Mouse (Mus musculus): ENCODE results near the gene Srpk3. TPM values are rescaled to one million over a fixed set of nuclear protein-coding genes. Genes with fewer than 3 reads are reported as not detected.
A peak's percentile ranks its signal among the peaks of the same experiment; 100 is the strongest.

The Srpk3 gene
- polyA plus RNA-seq, 1 experiment from 2014 or later, result 22.9 TPM

DNA sequence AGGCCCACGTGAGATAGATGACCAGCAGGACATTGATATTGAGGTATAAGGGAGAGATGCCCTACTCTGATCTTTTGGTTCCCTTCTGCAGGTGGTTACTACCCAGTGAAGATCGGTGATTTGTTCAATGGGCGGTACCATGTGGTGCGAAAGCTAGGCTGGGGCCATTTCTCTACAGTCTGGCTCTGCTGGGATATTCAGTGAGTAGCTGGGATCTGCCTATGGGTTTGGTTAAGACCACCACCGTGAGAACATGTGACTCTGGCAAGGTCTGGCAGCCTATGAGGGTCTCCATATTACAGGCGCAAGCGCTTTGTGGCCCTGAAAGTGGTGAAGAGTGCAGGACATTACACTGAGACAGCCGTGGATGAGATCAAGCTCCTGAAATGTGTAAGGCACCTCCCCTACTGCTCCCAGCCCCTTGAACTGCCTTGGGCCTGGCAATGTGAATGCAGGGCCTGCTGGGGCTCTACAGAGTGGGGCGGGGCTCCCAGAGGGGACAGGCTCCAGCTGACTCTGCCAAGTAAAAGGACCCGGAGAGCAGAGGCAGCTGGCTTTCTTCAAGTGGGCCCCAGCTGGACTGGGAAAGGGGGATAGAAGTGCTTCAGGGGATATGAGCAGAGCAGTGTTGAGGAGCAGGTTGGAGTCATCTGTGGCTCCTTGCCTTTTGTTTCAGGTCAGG, 738 bp downstream of the Srpk3 start:
- peak; percentile 40; the same call in 1 of the 2 replicates for ATAC-seq (ENCODE audit: insufficient number of reproducible peaks, low FRiP score, low TSS enrichment, low read depth)
- 0 out of 2 replicates have a peak, but pooled peaks cover 3% of the 10 kb centered on the region for H3K27me3 ChIP-seq
- WGBS, result 75% methylated on average over 10 of the region's 10 CpGs
- H3K36me3 ChIP-seq, result peaks cover 24% of the 10 kb centered on the region
- H3K4me3 ChIP-seq, result no peak overlapping the region
- peaks cover 8% of the 10 kb centered on the region; the same call in 1 of the 2 replicates for H3K4me1 ChIP-seq
- no peak overlapping the region for H3K9ac ChIP-seq
- H3K27ac ChIP-seq, result no peak overlapping the region
- H3K4me2 ChIP-seq, result no peak overlapping the region
- no peaks in the 10 kb centered on the region for H3K9me3 ChIP-seq

DNA sequence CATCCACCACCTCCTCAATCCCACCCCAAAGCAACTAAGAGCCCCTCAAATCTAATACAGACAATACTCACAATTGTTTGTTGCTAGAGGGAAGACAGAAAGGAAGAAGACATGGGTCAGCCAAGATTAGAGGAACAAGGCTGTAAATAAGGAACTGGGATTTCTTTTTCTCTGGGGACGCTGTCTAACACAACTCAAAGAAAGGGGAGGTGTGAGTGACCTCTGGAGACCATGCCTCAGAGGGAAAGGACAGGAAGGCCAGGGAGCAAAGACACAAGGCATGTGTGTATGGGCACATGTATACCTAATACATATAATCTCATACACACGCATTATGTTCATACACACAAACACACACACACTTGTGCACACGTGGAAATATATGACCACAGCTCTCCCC, 8.0 kb downstream of the Srpk3 start:
- WGBS, result 94% methylated on average over 3 of the region's 3 CpGs
- no peak overlapping the region for H3K27ac ChIP-seq
- H3K36me3 ChIP-seq, result peaks cover 28% of the 10 kb centered on the region
- no peak for ATAC-seq (ENCODE audit: insufficient number of reproducible peaks, low FRiP score, low TSS enrichment, low read depth)
- peaks cover 3% of the 10 kb centered on the region; the same call in 1 of the 2 replicates for H3K27me3 ChIP-seq
- 0 out of 2 replicates have a peak, but pooled peaks cover 3% of the 10 kb centered on the region for H3K4me1 ChIP-seq
- H3K9me3 ChIP-seq, result no peaks in the 10 kb centered on the region
- H3K9ac ChIP-seq, result no peak overlapping the region
- no peak overlapping the region for H3K4me3 ChIP-seq
- H3K4me2 ChIP-seq, result no peak overlapping the region

GRCm38 (mm10) chrX:73785666-73786065, 11.5 kb downstream of the Srpk3 start:
- H3K4me1 ChIP-seq, result peaks cover 7% of the 10 kb centered on the region; the same call in 1 of the 2 replicates
- H3K4me3 ChIP-seq, result peak overlapping the region; percentile 64
- H3K9me3 ChIP-seq, result no peaks in the 10 kb centered on the region
- peak overlapping the region; percentile 94 for H3K27ac ChIP-seq
- H3K9ac ChIP-seq, result peak overlapping the region; percentile 40; the same call in 1 of the 2 replicates
- H3K4me2 ChIP-seq, result peak overlapping the region; percentile 48
- H3K36me3 ChIP-seq, result peaks cover 15% of the 10 kb centered on the region
- H3K27me3 ChIP-seq, result peaks cover 3% of the 10 kb centered on the region; the same call in 1 of the 2 replicates
- no peak for ATAC-seq (ENCODE audit: insufficient number of reproducible peaks, low FRiP score, low TSS enrichment, low read depth)

DNA sequence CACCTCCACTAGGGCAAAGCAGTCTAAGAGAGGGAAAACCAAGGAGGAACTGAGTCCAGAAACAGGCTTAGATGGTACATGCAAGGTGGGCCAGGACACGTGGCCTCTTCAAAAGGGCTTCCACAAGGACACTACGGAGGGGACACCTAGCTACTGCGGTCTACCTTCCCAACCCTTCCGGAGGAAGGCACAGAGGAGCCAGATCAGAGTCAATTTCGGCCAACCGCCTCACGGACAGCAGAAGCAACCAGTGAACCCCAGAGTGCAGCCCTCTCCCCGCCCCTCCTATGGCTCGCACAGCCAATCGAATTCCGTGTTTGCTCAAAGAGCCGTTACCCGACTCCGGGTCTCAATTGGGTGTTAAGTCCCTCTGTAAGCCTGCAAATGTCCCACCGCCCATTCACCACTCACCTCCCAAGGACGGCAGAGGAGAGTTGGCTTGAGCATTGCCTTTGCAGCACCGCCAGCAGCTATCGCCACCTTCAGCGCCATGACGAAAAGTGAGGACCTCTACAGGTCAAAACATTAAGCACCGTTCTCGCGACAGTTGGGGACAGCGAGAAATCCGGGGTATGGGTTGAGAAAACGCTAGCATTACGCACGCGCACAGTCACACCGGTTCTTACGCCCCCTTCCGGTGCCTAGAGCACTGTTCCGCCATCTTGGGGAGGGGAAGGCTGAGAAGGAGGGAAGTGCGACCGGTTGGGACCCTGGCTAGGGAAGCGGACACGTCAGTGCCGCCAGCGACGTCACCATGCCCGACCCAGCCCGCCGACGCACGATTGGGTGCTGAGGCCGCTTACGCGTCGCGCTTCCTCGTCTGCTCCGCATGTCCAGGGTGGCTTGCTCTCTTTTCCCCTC, 12.4 kb downstream of the Srpk3 start, which contains the start of the genes Idh3g and Ssr4:
Gene Idh3g (minus strand): TSS at position 534 of the 861 bp plus-strand sequence.
Gene Ssr4 (plus strand): TSS at position 665 of the 861 bp plus-strand sequence.
- 23% methylated on average over 52 of the region's 52 CpGs for WGBS
- peaks cover 3% of the 10 kb centered on the region; the same call in 1 of the 2 replicates for H3K27me3 ChIP-seq
- peaks cover 7% of the 10 kb centered on the region; the same call in 1 of the 2 replicates for H3K4me1 ChIP-seq
- H3K4me2 ChIP-seq, result peak within 1 kb of the TSS; percentile 48
- peak within 1 kb of the TSS; percentile 64 for H3K4me3 ChIP-seq
- H3K36me3 ChIP-seq, result peaks cover 22% of the 10 kb centered on the region
- peak within 1 kb of the TSS; percentile 94 for H3K27ac ChIP-seq
- H3K9me3 ChIP-seq, result no peaks in the 10 kb centered on the region
- ATAC-seq (ENCODE audit: insufficient number of reproducible peaks, low FRiP score, low TSS enrichment, low read depth), result peak; percentile 95
- H3K9ac ChIP-seq, result peak within 1 kb of the TSS; percentile 47

GRCm38 (mm10) chrX:73787225-73787558, 13.0 kb downstream of the Srpk3 start:
- H3K4me3 ChIP-seq, result peak overlapping the region; percentile 64
- peak overlapping the region; percentile 47 for H3K9ac ChIP-seq
- H3K27ac ChIP-seq, result peak overlapping the region; percentile 94
- 21% methylated on average over 21 of the region's 22 CpGs for WGBS
- ATAC-seq (ENCODE audit: insufficient number of reproducible peaks, low FRiP score, low TSS enrichment, low read depth), result peak; percentile 5; the same call in 1 of the 2 replicates
- H3K27me3 ChIP-seq, result peaks cover 3% of the 10 kb centered on the region; the same call in 1 of the 2 replicates
- H3K9me3 ChIP-seq, result no peaks in the 10 kb centered on the region
- peaks cover 7% of the 10 kb centered on the region; the same call in 1 of the 2 replicates for H3K4me1 ChIP-seq
- peaks cover 22% of the 10 kb centered on the region for H3K36me3 ChIP-seq
- H3K4me2 ChIP-seq, result peak overlapping the region; percentile 48

DNA sequence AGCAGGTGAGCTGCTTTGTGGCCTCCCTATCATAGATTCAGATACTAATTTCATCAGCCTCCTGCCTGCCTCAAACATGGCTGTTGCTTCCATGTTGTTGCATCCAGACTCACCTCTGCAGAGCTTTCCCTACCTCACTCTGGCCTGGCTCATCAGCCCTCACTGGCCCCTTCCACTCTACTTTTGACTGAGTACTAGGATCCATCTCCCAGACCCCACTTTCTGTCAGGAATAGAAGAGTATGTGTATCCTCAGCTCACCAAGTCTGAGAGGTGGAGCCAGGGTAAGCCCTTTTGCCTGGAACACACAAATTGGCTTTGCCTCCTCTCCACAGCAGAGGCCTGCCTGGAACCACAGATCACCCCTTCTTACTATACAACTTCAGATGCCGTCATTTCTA, 14.3 kb downstream of the Srpk3 start:
- H3K27ac ChIP-seq, result no peak overlapping the region
- H3K9me3 ChIP-seq, result no peaks in the 10 kb centered on the region
- H3K9ac ChIP-seq, result no peak overlapping the region
- no peak overlapping the region; the same call in 1 of the 2 replicates for H3K4me2 ChIP-seq
- 94% methylated on average over 1 of the region's 1 CpGs for WGBS
- peaks cover 22% of the 10 kb centered on the region for H3K36me3 ChIP-seq
- H3K4me1 ChIP-seq, result peaks cover 7% of the 10 kb centered on the region; the same call in 1 of the 2 replicates
- ATAC-seq (ENCODE audit: insufficient number of reproducible peaks, low FRiP score, low TSS enrichment, low read depth), result no peak
- H3K4me3 ChIP-seq, result 0 out of 2 replicates have a peak overlapping the region, but pooled peaks have one; percentile 64
- H3K27me3 ChIP-seq, result peaks cover 3% of the 10 kb centered on the region; the same call in 1 of the 2 replicates

GRCm38 (mm10) chrX:73793039-73793438, 18.8 kb downstream of the Srpk3 start:
- Histone ChIP-seq H3K27me3 (no peaks in the 10 kb centered on the region), H3K27ac (no peak overlapping the region)
- no peak for ATAC-seq (ENCODE audit: insufficient number of reproducible peaks, low FRiP score, low TSS enrichment, low read depth)

GRCm38 (mm10) chrX:73793505-73793904, 19.3 kb downstream of the Srpk3 start:
- H3K9me3 ChIP-seq, result no peaks in the 10 kb centered on the region
- WGBS, result 18% methylated on average over 1 of the region's 1 CpGs
- no peak overlapping the region for H3K4me3 ChIP-seq
- H3K4me1 ChIP-seq, result peaks cover under 1% of the 10 kb centered on the region; the same call in 1 of the 2 replicates
- no peak overlapping the region for H3K27ac ChIP-seq
- ATAC-seq (ENCODE audit: insufficient number of reproducible peaks, low FRiP score, low TSS enrichment, low read depth), result no peak
- peaks cover 22% of the 10 kb centered on the region for H3K36me3 ChIP-seq
- no peak overlapping the region for H3K4me2 ChIP-seq
- H3K9ac ChIP-seq, result no peak overlapping the region
- H3K27me3 ChIP-seq, result no peaks in the 10 kb centered on the region

More at GRCm38 (mm10) chrX:73793039-73793438, 18.8 kb downstream of the Srpk3 start:
- Histone ChIP-seq H3K4me1 (peaks cover 4% of the 10 kb centered on the region; the same call in 1 of the 2 replicates), H3K36me3 (peaks cover 22% of the 10 kb centered on the region), H3K4me3 (no peak overlapping the region), H3K9ac (no peak overlapping the region), H3K9me3 (no peaks in the 10 kb centered on the region), H3K4me2 (no peak overlapping the region)

GRCm38 (mm10) chrX:73797511-73797910, 23.3 kb downstream of the Srpk3 start:
- Histone ChIP-seq H3K4me1 (no peaks in the 10 kb centered on the region), H3K9ac (no peak overlapping the region), H3K27ac (no peak overlapping the region), H3K27me3 (0 out of 2 replicates have a peak, but pooled peaks cover 4% of the 10 kb centered on the region), H3K36me3 (no peaks in the 10 kb centered on the region), H3K4me2 (no peak overlapping the region), H3K9me3 (no peaks in the 10 kb centered on the region), H3K4me3 (no peak overlapping the region)
- no peak for ATAC-seq (ENCODE audit: insufficient number of reproducible peaks, low FRiP score, low TSS enrichment, low read depth)
- WGBS, result 90% methylated on average over 2 of the region's 2 CpGs

DNA sequence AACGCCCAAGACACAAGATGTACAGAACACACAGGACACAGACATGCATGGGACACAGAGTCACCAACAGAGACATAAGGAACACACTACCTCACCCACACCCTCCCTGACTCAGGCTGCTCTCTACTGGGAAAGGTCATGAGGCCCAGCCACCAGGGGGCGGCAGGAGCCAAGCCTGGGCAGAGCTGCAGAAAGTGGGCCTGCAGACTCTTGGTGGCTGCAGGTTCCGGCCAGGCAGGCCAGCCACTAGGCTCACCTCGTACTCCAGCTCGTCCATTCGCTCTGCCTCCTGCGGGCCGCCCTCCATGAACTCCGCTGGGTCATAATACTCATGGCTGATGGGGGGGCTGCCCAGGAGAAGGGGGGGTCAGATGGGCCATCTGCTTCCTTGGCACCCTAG, 24.3 kb downstream of the Srpk3 start:
- no peaks in the 10 kb centered on the region for H3K36me3 ChIP-seq
- 50% methylated on average over 9 of the region's 9 CpGs for WGBS

DNA sequence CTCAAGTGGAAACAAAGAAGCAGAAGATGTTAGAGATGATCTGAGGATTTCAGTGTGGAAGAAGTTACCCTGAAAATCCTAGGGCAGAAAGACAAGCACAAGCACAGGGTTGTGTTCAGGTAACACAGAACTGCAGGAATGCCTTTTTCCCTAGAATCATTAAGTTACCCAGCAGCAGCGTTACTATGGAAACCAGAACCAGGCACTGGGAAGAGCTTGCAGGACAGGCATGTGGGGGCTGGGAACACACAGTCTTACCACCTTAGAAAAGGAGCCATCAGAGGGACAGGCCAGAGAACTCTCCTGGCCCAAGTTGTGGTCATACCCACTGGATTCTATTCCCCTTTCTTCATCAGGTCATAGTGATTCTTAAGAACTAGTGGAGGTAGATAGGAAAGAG, 31.6 kb downstream of the Srpk3 start:
- no peak for ATAC-seq (ENCODE audit: insufficient number of reproducible peaks, low FRiP score, low TSS enrichment, low read depth)
- no peak overlapping the region for H3K9ac ChIP-seq
- no peak overlapping the region for H3K4me2 ChIP-seq
- no peaks in the 10 kb centered on the region for H3K4me1 ChIP-seq
- no peak overlapping the region for H3K27ac ChIP-seq
- 19% methylated on average over 1 of the region's 1 CpGs for whole genome bisulfite sequencing
- no peak overlapping the region for H3K4me3 ChIP-seq
- no peaks in the 10 kb centered on the region for H3K9me3 ChIP-seq
- H3K27me3 ChIP-seq, result no peaks in the 10 kb centered on the region
- no peaks in the 10 kb centered on the region for H3K36me3 ChIP-seq

More for the DNA sequence above, 24.3 kb downstream of the Srpk3 start:
- peak; percentile 47 for ATAC-seq (ENCODE audit: insufficient number of reproducible peaks, low FRiP score, low TSS enrichment, low read depth)
- Histone ChIP-seq H3K9me3 (no peaks in the 10 kb centered on the region), H3K27me3 (0 out of 2 replicates have a peak, but pooled peaks cover 4% of the 10 kb centered on the region), H3K4me1 (no peaks in the 10 kb centered on the region), H3K4me3 (no peak overlapping the region), H3K27ac (no peak overlapping the region), H3K4me2 (no peak overlapping the region), H3K9ac (no peak overlapping the region)
